Mouse (Mus musculus) granulocyte monocyte progenitor cell, adult 5-6 weeks (primary cell): ENCODE data around the gene 1700034J05Rik. TPM values are rescaled to one million over a fixed set of nuclear protein-coding genes. Genes with fewer than 3 reads are reported as not detected.

Experiments used
- ATAC-seq: replicated peaks from 2 replicates; pipeline ENCODE4 v1.8.0; 2016; ENCODE audit warnings: mild to moderate bottlenecking, moderate TSS enrichment, inconsistent platforms; ENCODE audit not compliant: poor library complexity, severe bottlenecking
- total RNA-seq, 2 experiments: library from RNA; stranded (forward) in 1 of 2; stranded (reverse) in 1 of 2; fragments of 200-712, 200-1000 nt in 1 of 2; fragments of >200 nt in 1 of 2; fragmentation: Nextera tagmentation in 1 of 2; gene quantifications; 2 replicates each; pipeline ENCODE4 v1.2.3; 2014 to 2017

The 1700034J05Rik gene
- total RNA-seq (2014; fragmentation: Nextera tagmentation): not detected in 2 replicates
- total RNA-seq (2017): not detected in 2 replicates

GRCm38 (mm10) chr6:146954258-146954657 lies at the start of gene 1700034J05Rik:
TSS of gene 1700034J05Rik (minus strand) at chr6:146954422.
- ATAC-seq: no peak

GRCm38 (mm10) chr6:146999755-147000154 lies 45.5 kb upstream of the 1700034J05Rik start:
- ATAC-seq: no peak

GRCm38 (mm10) chr6:146999302-146999701 lies 45.1 kb upstream of the 1700034J05Rik start:
- no peak for ATAC-seq

- ATAC-seq: no peak
Measured at GRCm38 (mm10) chr6:146998710-146999109, 44.5 kb upstream of the 1700034J05Rik start.

GRCm38 (mm10) chr6:146997006-146997405 lies 42.8 kb upstream of the 1700034J05Rik start:
- ATAC-seq: no peak

GRCm38 (mm10) chr6:146995878-146996277 lies 41.7 kb upstream of the 1700034J05Rik start:
- no peak for ATAC-seq

GRCm38 (mm10) chr6:146995391-146995790 lies 41.2 kb upstream of the 1700034J05Rik start:
- ATAC-seq: no peak

- ATAC-seq: 0 out of 2 replicates have a peak, but pooled peaks have one; percentile 48
Measured at GRCm38 (mm10) chr6:146994236-146994635, 40.0 kb upstream of the 1700034J05Rik start.

- ATAC-seq: no peak
Measured at GRCm38 (mm10) chr6:146984569-146984968, 30.3 kb upstream of the 1700034J05Rik start.

- no peak for ATAC-seq
Measured at GRCm38 (mm10) chr6:146981249-146981835, 27.1 kb upstream of the 1700034J05Rik start.

- no peak for ATAC-seq
Measured at GRCm38 (mm10) chr6:146979953-146980352, 25.7 kb upstream of the 1700034J05Rik start.

- ATAC-seq: no peak
Measured at GRCm38 (mm10) chr6:146979115-146979744, 25.0 kb upstream of the 1700034J05Rik start.

- peak; percentile 22; the same call in 1 of the 2 replicates for ATAC-seq
Measured at GRCm38 (mm10) chr6:146978691-146979114, 24.5 kb upstream of the 1700034J05Rik start.

- ATAC-seq: no peak
Measured at GRCm38 (mm10) chr6:146976446-146976845, 22.2 kb upstream of the 1700034J05Rik start.

- ATAC-seq: no peak
Measured at GRCm38 (mm10) chr6:146973830-146974229, 19.6 kb upstream of the 1700034J05Rik start.

GRCm38 (mm10) chr6:146973406-146973805 lies 19.2 kb upstream of the 1700034J05Rik start:
- ATAC-seq: no peak

- no peak for ATAC-seq
Measured at GRCm38 (mm10) chr6:146972740-146973139, 18.5 kb upstream of the 1700034J05Rik start.

- no peak for ATAC-seq
Measured at GRCm38 (mm10) chr6:146972009-146972408, 17.8 kb upstream of the 1700034J05Rik start.

GRCm38 (mm10) chr6:146971366-146971765 lies 17.1 kb upstream of the 1700034J05Rik start:
- ATAC-seq: no peak

GRCm38 (mm10) chr6:146970811-146971210 lies 16.6 kb upstream of the 1700034J05Rik start:
- no peak for ATAC-seq

GRCm38 (mm10) chr6:146967836-146968235 lies 13.6 kb upstream of the 1700034J05Rik start:
- ATAC-seq: no peak
